Mouse (Mus musculus) cortical plate, adult 2 months (tissue): ENCODE measurements at regions not wholly inside any gene's neighbourhood (a gene's known extent, or its start where the extent isn't known, plus 50 kb on each side); places are given as distances from the start of the nearest gene placed in this dataset.

Source experiments
- CTCF ChIP-seq: fragments of 200-500 bp; IDR thresholded peaks from 2 replicates; pipeline ENCODE4 v1.5.1; 2011; ENCODE audit warnings: mild to moderate bottlenecking, control low read depth, low read length; ENCODE audit not compliant: insufficient read depth; ENCODE audit errors: extremely low read depth
- POLR2A ChIP-seq: fragments of 200-500 bp; IDR thresholded peaks from 2 replicates; pipeline ENCODE4 v1.6.1; 2011; ENCODE audit warnings: mild to moderate bottlenecking, low read length, control low read depth; ENCODE audit not compliant: insufficient read depth; ENCODE audit errors: extremely low read depth

- TF ChIP-seq POLR2A (no peak), CTCF (no peak)
Observed at GRCm38 (mm10) chr1:34664816-34665511, 85.5 kb downstream of the Amer3 start.
